Mouse (Mus musculus): Measurements from ENCODE around the gene Sgip1. TPM values are rescaled to one million over a fixed set of nuclear protein-coding genes. Genes with fewer than 3 reads are reported as not detected.

Sgip1 gene
- polyA plus RNA-seq, 1 experiment from 2014 or later, result 70.8 TPM

- Histone ChIP-seq H3K9me3 (ENCODE audit: control insufficient read depth, low read length) (no peaks in the 10 kb centered on the region), H3K4me1 (ENCODE audit: control insufficient read depth, insufficient read depth, low read length) (no peaks in the 10 kb centered on the region), H3K4me3 (replicated peaks; ENCODE audit: low read depth, low read length) (no peak overlapping the region), H3K27ac (replicated peaks; ENCODE audit: low read depth, low read length) (no peak overlapping the region), H3K9ac (replicated peaks; ENCODE audit: low read length) (no peak overlapping the region), H3K36me3 (ENCODE audit: control insufficient read depth, insufficient read depth, low read length) (0 out of 2 replicates have a peak, but pooled peaks cover 7% of the 10 kb centered on the region), H3K4me2 (ENCODE audit: low read length) (no peak overlapping the region), H3K27me3 (ENCODE audit: control insufficient read depth, insufficient read depth, low read length) (no peaks in the 10 kb centered on the region)
- 78% methylated on average over 17 of the region's 17 CpGs for WGBS
- DNase-seq (no peak), ATAC-seq (ENCODE audit: low FRiP score, low TSS enrichment) (no peak)
Measured at GRCm38 (mm10) chr4:102955294-102955956, 214.3 kb downstream of the Sgip1 start.

- H3K9me3 ChIP-seq (ENCODE audit: control insufficient read depth, low read length), result no peaks in the 10 kb centered on the region
- WGBS, result 92% methylated on average over 5 of the region's 5 CpGs
- ATAC-seq (ENCODE audit: low FRiP score, low TSS enrichment) (no peak), DNase-seq (no peak)
- H3K4me1 ChIP-seq (ENCODE audit: control insufficient read depth, insufficient read depth, low read length), result no peaks in the 10 kb centered on the region
- H3K4me3 ChIP-seq (replicated peaks; ENCODE audit: low read depth, low read length), result no peak overlapping the region
- H3K9ac ChIP-seq (replicated peaks; ENCODE audit: low read length), result no peak overlapping the region
- H3K27ac ChIP-seq (replicated peaks; ENCODE audit: low read depth, low read length), result no peak overlapping the region
- peaks cover 28% of the 10 kb centered on the region for H3K36me3 ChIP-seq (ENCODE audit: control insufficient read depth, insufficient read depth, low read length)
- no peaks in the 10 kb centered on the region for H3K27me3 ChIP-seq (ENCODE audit: control insufficient read depth, insufficient read depth, low read length)
- H3K4me2 ChIP-seq (ENCODE audit: low read length), result no peak overlapping the region
Measured at GRCm38 (mm10) chr4:102959409-102959808, 218.3 kb downstream of the Sgip1 start.

GRCm38 (mm10) chr4:102964174-102964573 is 223.1 kb downstream of the Sgip1 start:
- Histone ChIP-seq H3K27me3 (ENCODE audit: control insufficient read depth, insufficient read depth, low read length) (no peaks in the 10 kb centered on the region), H3K9ac (replicated peaks; ENCODE audit: low read length) (no peak overlapping the region), H3K4me3 (replicated peaks; ENCODE audit: low read depth, low read length) (no peak overlapping the region), H3K4me2 (ENCODE audit: low read length) (no peak overlapping the region), H3K27ac (replicated peaks; ENCODE audit: low read depth, low read length) (no peak overlapping the region), H3K4me1 (ENCODE audit: control insufficient read depth, insufficient read depth, low read length) (no peaks in the 10 kb centered on the region), H3K9me3 (ENCODE audit: control insufficient read depth, low read length) (no peaks in the 10 kb centered on the region), H3K36me3 (ENCODE audit: control insufficient read depth, insufficient read depth, low read length) (peaks cover 50% of the 10 kb centered on the region)
- DNase-seq (no peak), ATAC-seq (ENCODE audit: low FRiP score, low TSS enrichment) (no peak)
- WGBS, result 83% methylated on average over 3 of the region's 3 CpGs

- no peak for DNase-seq
- Histone ChIP-seq H3K9ac (replicated peaks; ENCODE audit: low read length) (no peak overlapping the region), H3K36me3 (ENCODE audit: control insufficient read depth, insufficient read depth, low read length) (peaks cover 32% of the 10 kb centered on the region), H3K4me2 (ENCODE audit: low read length) (no peak overlapping the region), H3K9me3 (ENCODE audit: control insufficient read depth, low read length) (no peaks in the 10 kb centered on the region), H3K4me3 (replicated peaks; ENCODE audit: low read depth, low read length) (no peak overlapping the region), H3K27me3 (ENCODE audit: control insufficient read depth, insufficient read depth, low read length) (no peaks in the 10 kb centered on the region), H3K4me1 (ENCODE audit: control insufficient read depth, insufficient read depth, low read length) (no peaks in the 10 kb centered on the region), H3K27ac (replicated peaks; ENCODE audit: low read depth, low read length) (no peak overlapping the region)
- ATAC-seq (ENCODE audit: low FRiP score, low TSS enrichment), result no peak
- 88% methylated on average over 15 of the region's 15 CpGs for WGBS
Measured at GRCm38 (mm10) chr4:102967811-102968210, 226.7 kb downstream of the Sgip1 start.

GRCm38 (mm10) chr4:102969599-102969998 is 228.5 kb downstream of the Sgip1 start:
- Histone ChIP-seq H3K4me3 (replicated peaks; ENCODE audit: low read depth, low read length) (no peak overlapping the region), H3K27me3 (ENCODE audit: control insufficient read depth, insufficient read depth, low read length) (no peaks in the 10 kb centered on the region), H3K4me1 (ENCODE audit: control insufficient read depth, insufficient read depth, low read length) (no peaks in the 10 kb centered on the region), H3K36me3 (ENCODE audit: control insufficient read depth, insufficient read depth, low read length) (peaks cover 25% of the 10 kb centered on the region), H3K27ac (replicated peaks; ENCODE audit: low read depth, low read length) (no peak overlapping the region), H3K9ac (replicated peaks; ENCODE audit: low read length) (no peak overlapping the region), H3K4me2 (ENCODE audit: low read length) (no peak overlapping the region), H3K9me3 (ENCODE audit: control insufficient read depth, low read length) (no peaks in the 10 kb centered on the region)
- WGBS, result 92% methylated on average over 5 of the region's 5 CpGs
- peak; percentile 6 for DNase-seq
- ATAC-seq (ENCODE audit: low FRiP score, low TSS enrichment), result no peak

GRCm38 (mm10) chr4:102971159-102971558 is 230.1 kb downstream of the Sgip1 start:
- no peak overlapping the region for H3K4me2 ChIP-seq (ENCODE audit: low read length)

GRCm38 (mm10) chr4:102972071-102972470 is 231.0 kb downstream of the Sgip1 start:
- H3K27ac ChIP-seq (replicated peaks; ENCODE audit: low read depth, low read length), result no peak overlapping the region
- no peaks in the 10 kb centered on the region for H3K4me1 ChIP-seq (ENCODE audit: control insufficient read depth, insufficient read depth, low read length)
- no peak for ATAC-seq (ENCODE audit: low FRiP score, low TSS enrichment)
- H3K9me3 ChIP-seq (ENCODE audit: control insufficient read depth, low read length), result no peaks in the 10 kb centered on the region
- no peak overlapping the region for H3K9ac ChIP-seq (replicated peaks; ENCODE audit: low read length)
- WGBS, result 63% methylated on average over 3 of the region's 3 CpGs
- H3K27me3 ChIP-seq (ENCODE audit: control insufficient read depth, insufficient read depth, low read length), result no peaks in the 10 kb centered on the region
- H3K4me3 ChIP-seq (replicated peaks; ENCODE audit: low read depth, low read length), result no peak overlapping the region
- H3K4me2 ChIP-seq (ENCODE audit: low read length), result no peak overlapping the region
- no peak for DNase-seq
- peaks cover 9% of the 10 kb centered on the region for H3K36me3 ChIP-seq (ENCODE audit: control insufficient read depth, insufficient read depth, low read length)

More at GRCm38 (mm10) chr4:102971159-102971558, 230.1 kb downstream of the Sgip1 start:
- Histone ChIP-seq H3K4me3 (replicated peaks; ENCODE audit: low read depth, low read length) (no peak overlapping the region), H3K36me3 (ENCODE audit: control insufficient read depth, insufficient read depth, low read length) (peaks cover 18% of the 10 kb centered on the region), H3K4me1 (ENCODE audit: control insufficient read depth, insufficient read depth, low read length) (no peaks in the 10 kb centered on the region), H3K9me3 (ENCODE audit: control insufficient read depth, low read length) (no peaks in the 10 kb centered on the region), H3K27me3 (ENCODE audit: control insufficient read depth, insufficient read depth, low read length) (no peaks in the 10 kb centered on the region), H3K9ac (replicated peaks; ENCODE audit: low read length) (no peak overlapping the region), H3K27ac (replicated peaks; ENCODE audit: low read depth, low read length) (no peak overlapping the region)
- ATAC-seq (ENCODE audit: low FRiP score, low TSS enrichment) (no peak), DNase-seq (no peak)
- 80% methylated on average over 5 of the region's 5 CpGs for WGBS

- peaks cover 4% of the 10 kb centered on the region; the same call in 1 of the 2 replicates for H3K27me3 ChIP-seq (ENCODE audit: control insufficient read depth, insufficient read depth, low read length)
- no peak overlapping the region for H3K9ac ChIP-seq (replicated peaks; ENCODE audit: low read length)
- H3K4me3 ChIP-seq (replicated peaks; ENCODE audit: low read depth, low read length), result no peak overlapping the region
- WGBS, result 70% methylated on average over 5 of the region's 5 CpGs
- ATAC-seq (ENCODE audit: low FRiP score, low TSS enrichment) (no peak), DNase-seq (no peak)
- no peaks in the 10 kb centered on the region for H3K9me3 ChIP-seq (ENCODE audit: control insufficient read depth, low read length)
- no peaks in the 10 kb centered on the region for H3K36me3 ChIP-seq (ENCODE audit: control insufficient read depth, insufficient read depth, low read length)
- H3K4me1 ChIP-seq (ENCODE audit: control insufficient read depth, insufficient read depth, low read length), result peaks cover 9% of the 10 kb centered on the region
- H3K4me2 ChIP-seq (ENCODE audit: low read length), result no peak overlapping the region
- no peak overlapping the region for H3K27ac ChIP-seq (replicated peaks; ENCODE audit: low read depth, low read length)
Measured at GRCm38 (mm10) chr4:102974172-102974571, 233.1 kb downstream of the Sgip1 start.
